ENCODE assay signal across 8 mouse cellular contexts in the genomic region with DNA sequence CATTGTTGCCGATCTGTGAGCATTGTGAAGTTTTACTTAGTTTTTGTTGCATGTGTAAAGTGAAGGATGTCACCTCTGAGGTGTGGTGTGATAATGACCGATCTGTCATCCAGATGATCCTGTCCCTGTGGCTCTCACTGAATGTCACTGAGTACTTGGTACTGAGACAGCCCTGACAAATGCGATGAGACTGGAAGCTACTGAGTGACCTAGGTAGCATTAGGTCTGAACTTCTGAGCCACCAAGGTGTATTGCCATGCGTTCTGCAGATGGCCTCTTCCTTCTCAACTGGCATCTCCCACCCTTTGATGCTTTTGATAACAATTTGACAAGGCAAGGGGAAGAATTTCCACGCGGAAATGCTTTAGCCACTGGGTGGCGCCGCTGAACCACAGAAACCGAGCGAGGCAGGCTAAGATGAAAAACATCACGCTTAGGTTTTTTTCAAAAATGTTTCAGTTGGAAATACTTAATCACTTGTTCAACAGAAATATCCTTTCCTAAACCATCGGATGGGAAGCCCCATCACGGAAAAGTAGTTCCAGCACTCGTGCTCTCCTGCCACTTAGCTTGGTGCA.
A peak's percentile ranks its signal among the peaks of the same experiment; 100 is the strongest.
DNase-seq lines count a peak whose midpoint lies in the region; ATAC-seq and TF ChIP-seq lines count a peak whose summit lies in the region.

No protein-coding gene starts in this region.

- peak; percentile 81 to 84 for DNase-seq in cerebellum, postnatal 10 days
- DNase-seq in cerebellum, adult 9-11 months, result no peak
- peak; percentile 37 for DNase-seq in CH12.LX (ENCODE audit: extremely low read depth)
- peak; percentile 68 for DNase-seq in embryo, embryonic 11 days
- peak; percentile 54 for DNase-seq in limb, embryonic 14.5 days (ENCODE audit: low spot score)
- peak; percentile 79 for DNase-seq in retina, embryonic 14.5 days (ENCODE audit: low spot score)
- no peak for DNase-seq in thymus, postnatal 10 days (ENCODE audit: low spot score in 2 of 2)

- peak; percentile 90 for TF ChIP-seq RAD21 in CH12.LX (IDR thresholded peaks at IDR 0.05; ENCODE audit: low read depth, low read length)

- peak; percentile 51 to 85 for TF ChIP-seq CTCF in CH12.LX (conservative IDR thresholded peaks at IDR 0.05 in 1 of 2, IDR thresholded peaks at IDR 0.05 in 1 of 2; ENCODE audit: low read depth in 2 of 2, low read length in 2 of 2)

- dilution Hi-C loops in CH12.LX (cut with MboI; ENCODE audit: extremely low pct_ligation_motif_present, extremely low pct_unique_long_range_greater_than_20kb, low sequenced_read_pairs), result no loop called here

- 37% methylated on average over 14 of the region's 14 CpGs for WGBS in hindbrain, embryonic 16.5 days
- WGBS in limb, embryonic 14.5 days, result 33% methylated on average over 14 of the region's 14 CpGs

- in situ Hi-C loops in CH12.LX (cut with MboI; ENCODE audit: low pct_ligation_motif_present, low pct_unique_long_range_greater_than_20kb, low sequenced_read_pairs), result no loop called here

- no peaks in the 10 kb centered on the region for H3K9me3 ChIP-seq in CH12.LX (replicated peaks; ENCODE audit: low read length)
- no peaks in the 10 kb centered on the region for H3K9me3 ChIP-seq in hindbrain, embryonic 16.5 days (ENCODE audit: control insufficient read depth, low read length)
- no peaks in the 10 kb centered on the region for H3K9me3 ChIP-seq in limb, embryonic 14.5 days (ENCODE audit: control insufficient read depth, low read length)

- H3K9ac ChIP-seq in CH12.LX (ENCODE audit: insufficient read depth, low read depth), result no peak overlapping the region
- H3K9ac ChIP-seq in hindbrain, embryonic 16.5 days (ENCODE audit: low read depth, low read length), result no peak overlapping the region
- H3K9ac ChIP-seq in limb, embryonic 14.5 days (ENCODE audit: low read depth, low read length, severe bottlenecking), result no peak overlapping the region

- H3K27ac ChIP-seq in CH12.LX (ENCODE audit: insufficient read depth, low read depth), result no peak overlapping the region
- H3K27ac ChIP-seq in hindbrain, embryonic 16.5 days (ENCODE audit: low read depth, low read length), result no peak overlapping the region
- H3K27ac ChIP-seq in limb, embryonic 14.5 days (replicated peaks; ENCODE audit: low read depth, low read length), result no peak overlapping the region

- TF ChIP-seq POLR2A in CH12.LX (IDR thresholded peaks at IDR 0.05; ENCODE audit: low read depth, low read length), result no peak
- no peak for TF ChIP-seq POLR2A in limb, embryonic 14.5 days (IDR thresholded peaks at IDR 0.05; ENCODE audit: borderline replicate concordance, extremely low read depth, insufficient read depth, insufficient read length)

- ATAC-seq in hindbrain, embryonic 16.5 days, result peak; percentile 51; the same call in 1 of the 2 replicates
- ATAC-seq in limb, embryonic 14.5 days (ENCODE audit: low FRiP score, low read depth), result peak; percentile 15; the same call in 1 of the 2 replicates

- H3K79me2 ChIP-seq in CH12.LX (replicated peaks; ENCODE audit: control insufficient read depth, extremely low read depth, insufficient read depth, poor library complexity, severe bottlenecking), result no peaks in the 10 kb centered on the region

- no peaks in the 10 kb centered on the region for H3K36me3 ChIP-seq in CH12.LX (replicated peaks in 1 of 2; ENCODE audit: control insufficient read depth in 1 of 2, insufficient read depth in 1 of 2, low read length in 1 of 2)
- no peaks in the 10 kb centered on the region for H3K36me3 ChIP-seq in hindbrain, embryonic 16.5 days (ENCODE audit: control insufficient read depth, insufficient read depth, low read length)
- H3K36me3 ChIP-seq in limb, embryonic 14.5 days (ENCODE audit: control insufficient read depth, insufficient read depth, low read length), result no peaks in the 10 kb centered on the region

- H3K4me3 ChIP-seq in CH12.LX (replicated peaks in 1 of 3; ENCODE audit: low read depth in 2 of 3, low read length in 2 of 3, poor library complexity in 1 of 3), result no peak overlapping the region
- H3K4me3 ChIP-seq in hindbrain, embryonic 16.5 days (ENCODE audit: low read length), result no peak overlapping the region
- no peak overlapping the region for H3K4me3 ChIP-seq in limb, embryonic 14.5 days (replicated peaks; ENCODE audit: low read length)

- no peak for TF ChIP-seq EP300 in CH12.LX (IDR thresholded peaks at IDR 0.05; ENCODE audit: low read length)

- H3K27me3 ChIP-seq in CH12.LX (replicated peaks), result peaks cover 5% of the 10 kb centered on the region
- no peaks in the 10 kb centered on the region for H3K27me3 ChIP-seq in hindbrain, embryonic 16.5 days (replicated peaks; ENCODE audit: control insufficient read depth, insufficient read depth, low read length)
- H3K27me3 ChIP-seq in limb, embryonic 14.5 days (ENCODE audit: control insufficient read depth, insufficient read depth, low read length), result no peaks in the 10 kb centered on the region

- peak overlapping the region; percentile 62; the same call in 1 of the 2 replicates for H3K4me2 ChIP-seq in CH12.LX (ENCODE audit: insufficient read depth, low read depth, poor library complexity, severe bottlenecking)
- peak overlapping the region; percentile 32; the same call in 1 of the 2 replicates for H3K4me2 ChIP-seq in hindbrain, embryonic 16.5 days (ENCODE audit: low read length)
- H3K4me2 ChIP-seq in limb, embryonic 14.5 days (replicated peaks; ENCODE audit: low read depth, low read length, severe bottlenecking), result no peak overlapping the region

- peaks cover 0 to 2% of the 10 kb centered on the region in 2 experiments; a peak in 1 of 4 replicates for H3K4me1 ChIP-seq in CH12.LX (ENCODE audit: control insufficient read depth in 1 of 2, insufficient read depth in 2 of 2)
- H3K4me1 ChIP-seq in hindbrain, embryonic 16.5 days (ENCODE audit: control insufficient read depth, insufficient read depth, low read depth, low read length), result no peaks in the 10 kb centered on the region; the same call in 1 of the 2 replicates
- H3K4me1 ChIP-seq in limb, embryonic 14.5 days (ENCODE audit: control insufficient read depth, insufficient read depth, low read length), result no peaks in the 10 kb centered on the region

TF ChIP-seq in CH12.LX, 34 proteins besides CTCF, POLR2A, EP300 and RAD21:
- TF ChIP-seq IRF4 (IDR thresholded peaks at IDR 0.05; ENCODE audit: low read depth, low read length) (no peak), BHLHE40 (IDR thresholded peaks at IDR 0.05; ENCODE audit: low read depth, low read length) (0 out of 2 replicates have a peak, but pooled peaks have one; percentile 4), SMC3 (IDR thresholded peaks at IDR 0.05; ENCODE audit: low read depth, low read length) (peak; percentile 73), SIN3A (IDR thresholded peaks at IDR 0.05; ENCODE audit: low read length) (no peak), ZNF384 (IDR thresholded peaks at IDR 0.05; ENCODE audit: low read depth, low read length) (peak; percentile 78), ELF1 (IDR thresholded peaks at IDR 0.05; ENCODE audit: low read depth, low read length) (peak; percentile 24; the same call in 1 of the 2 replicates)

Comparison
In these comparisons a context has a peak if more than half of its experiments do, and no peak if none do; other contexts are left out.
1. DNase-seq: peak in cerebellum, postnatal 10 days (2 of 2), CH12.LX (single experiment), embryo, embryonic 11 days (single experiment), limb, embryonic 14.5 days (single experiment) and retina, embryonic 14.5 days (single experiment); none in cerebellum, adult 9-11 months (single experiment) and thymus, postnatal 10 days (0 of 2).